Mouse (Mus musculus) intestine, postnatal 0 days (tissue): ENCODE results near the gene Esrrg. TPM values are rescaled to one million over a fixed set of nuclear protein-coding genes. Genes with fewer than 3 reads are reported as not detected.
A peak's percentile ranks its signal among the peaks of the same experiment; 100 is the strongest.

Experiments
- ATAC-seq: fragments of 200-750 bp; cut with Nextera tagmentation; 2 replicates; pipeline ENCODE4 v1.8.0; 2017; ENCODE audit warnings: mild to moderate bottlenecking, moderate TSS enrichment, moderate library complexity
- H3K27ac ChIP-seq: fragments of 300-500 bp; sonication (generic); 2 replicates; pipeline ENCODE4 v1.5.1; 2014; ENCODE audit warnings: mild to moderate bottlenecking, low read depth, low read length, moderate library complexity
- H3K27me3 ChIP-seq: fragments of 300-500 bp; sonication (generic); replicated peaks from 2 replicates; pipeline ENCODE4 v1.6.1; 2014; ENCODE audit warnings: low read length, mixed read lengths; ENCODE audit not compliant: control insufficient read depth, insufficient read depth
- H3K36me3 ChIP-seq: fragments of 300-500 bp; sonication (generic); 2 replicates; pipeline ENCODE4 v1.6.1; 2014; ENCODE audit warnings: mild to moderate bottlenecking, moderate library complexity; ENCODE audit not compliant: control insufficient read depth, insufficient read depth
- H3K4me1 ChIP-seq: fragments of 300-500 bp; sonication (generic); replicated peaks from 2 replicates; pipeline ENCODE4 v1.6.1; 2014; ENCODE audit warnings: antibody characterized with exemption, low read length, mixed read lengths; ENCODE audit not compliant: control insufficient read depth, insufficient read depth
- H3K4me2 ChIP-seq: fragments of 300-500 bp; sonication (generic); replicated peaks from 2 replicates; pipeline ENCODE4 v1.6.1; 2014; ENCODE audit warnings: low read depth, mild to moderate bottlenecking, moderate library complexity
- H3K4me3 ChIP-seq: fragments of 300-500 bp; sonication (generic); 2 replicates; pipeline ENCODE4 v1.5.1; 2014; ENCODE audit warnings: low read depth, low read length
- H3K9ac ChIP-seq: fragments of 300-500 bp; sonication (generic); 2 replicates; pipeline ENCODE4 v1.6.1; 2014; ENCODE audit warnings: mild to moderate bottlenecking, low read depth, low read length
- H3K9me3 ChIP-seq: fragments of 300-500 bp; sonication (generic); 2 replicates; pipeline ENCODE4 v1.6.1; 2016; ENCODE audit warnings: mixed run types; ENCODE audit not compliant: control insufficient read depth
- CTCF ChIP-seq: sonication (generic); IDR thresholded peaks from 2 replicates; pipeline ENCODE4 v1.5.1; 2016; ENCODE audit warnings: low read depth, mild to moderate bottlenecking, control low read depth, antibody characterized with exemption, moderate library complexity
- WGBS: fragments of 180-500 bp; shearing (Covaris S2); extraction: QIAGEN DNeasy Blood & Tissue Kit; methylation state at CpG from one replicate; pipeline ENCODE4 v1.1.7; 2014; 5-methylcytosine and 5-hydroxymethylcytosine counted together
- polyA plus RNA-seq: library from polyadenylated mRNA; unstranded; fragments of >200 nt; fragmentation: Nextera tagmentation; extraction: Ambion mirVana; gene quantifications from 2 replicates; pipeline ENCODE4 v1.2.1, GENCODE M21; 2015

Gene Esrrg
- polyA plus RNA-seq, 1 experiment from 2014 or later, result 1.2 TPM

- ATAC-seq, result no peak
- H3K4me2 ChIP-seq, result no peak overlapping the region
- H3K4me3 ChIP-seq, result no peak overlapping the region
- 53% methylated on average over 5 of the region's 5 CpGs for WGBS
- no peaks in the 10 kb centered on the region for H3K27me3 ChIP-seq
- H3K9ac ChIP-seq, result no peak overlapping the region
- H3K9me3 ChIP-seq, result no peaks in the 10 kb centered on the region
- TF ChIP-seq CTCF, result no peak
- H3K27ac ChIP-seq, result no peak overlapping the region
- H3K36me3 ChIP-seq, result no peaks in the 10 kb centered on the region
- no peaks in the 10 kb centered on the region for H3K4me1 ChIP-seq
Measured at GRCm38 (mm10) chr1:187823351-187823750, 214.8 kb downstream of the Esrrg start.

GRCm38 (mm10) chr1:187825421-187826097 is 217.0 kb downstream of the Esrrg start:
- TF ChIP-seq CTCF, result no peak
- no peak for ATAC-seq
- Histone ChIP-seq H3K27me3 (no peaks in the 10 kb centered on the region), H3K9ac (no peak overlapping the region), H3K27ac (no peak overlapping the region), H3K4me3 (no peak overlapping the region), H3K4me2 (no peak overlapping the region), H3K9me3 (no peaks in the 10 kb centered on the region), H3K4me1 (no peaks in the 10 kb centered on the region), H3K36me3 (no peaks in the 10 kb centered on the region)
- WGBS, result 82% methylated on average over 9 of the region's 9 CpGs

GRCm38 (mm10) chr1:187826140-187826539 is 217.5 kb downstream of the Esrrg start:
- H3K27me3 ChIP-seq, result no peaks in the 10 kb centered on the region
- no peak overlapping the region for H3K4me2 ChIP-seq
- no peak overlapping the region for H3K27ac ChIP-seq
- no peak for ATAC-seq
- no peaks in the 10 kb centered on the region for H3K9me3 ChIP-seq
- WGBS, result 61% methylated on average over 1 of the region's 1 CpGs
- no peak overlapping the region for H3K9ac ChIP-seq
- no peaks in the 10 kb centered on the region for H3K36me3 ChIP-seq
- TF ChIP-seq CTCF, result no peak
- H3K4me3 ChIP-seq, result no peak overlapping the region
- no peaks in the 10 kb centered on the region for H3K4me1 ChIP-seq

GRCm38 (mm10) chr1:187826869-187827268 is 218.3 kb downstream of the Esrrg start:
- Histone ChIP-seq H3K9ac (no peak overlapping the region), H3K9me3 (no peaks in the 10 kb centered on the region), H3K4me3 (no peak overlapping the region), H3K4me1 (no peaks in the 10 kb centered on the region), H3K36me3 (no peaks in the 10 kb centered on the region), H3K27ac (no peak overlapping the region), H3K27me3 (no peaks in the 10 kb centered on the region), H3K4me2 (no peak overlapping the region)
- TF ChIP-seq CTCF, result no peak
- peak; percentile 65 for ATAC-seq
- WGBS, result 56% methylated on average over 5 of the region's 5 CpGs

- Histone ChIP-seq H3K36me3 (no peaks in the 10 kb centered on the region), H3K4me2 (no peak overlapping the region), H3K4me1 (no peaks in the 10 kb centered on the region), H3K27ac (no peak overlapping the region), H3K9me3 (no peaks in the 10 kb centered on the region), H3K27me3 (no peaks in the 10 kb centered on the region), H3K9ac (no peak overlapping the region), H3K4me3 (no peak overlapping the region)
- ATAC-seq, result no peak
- WGBS, result 93% methylated on average over 7 of the region's 7 CpGs
- no peak for TF ChIP-seq CTCF
Measured at GRCm38 (mm10) chr1:187830937-187831336, 222.3 kb downstream of the Esrrg start.

- Histone ChIP-seq H3K4me1 (no peaks in the 10 kb centered on the region), H3K9me3 (no peaks in the 10 kb centered on the region), H3K9ac (no peak overlapping the region), H3K4me2 (no peak overlapping the region), H3K27ac (no peak overlapping the region), H3K4me3 (no peak overlapping the region), H3K36me3 (no peaks in the 10 kb centered on the region), H3K27me3 (no peaks in the 10 kb centered on the region)
- no peak for ATAC-seq
- no peak for TF ChIP-seq CTCF
- 37% methylated on average over 3 of the region's 3 CpGs for WGBS
Measured at GRCm38 (mm10) chr1:187832851-187833250, 224.3 kb downstream of the Esrrg start.
